Mouse (Mus musculus) kidney, adult 2 months (tissue): ENCODE data around the gene Caln1.

Experiments used
- CTCF ChIP-seq: fragments of 200-500 bp; conservative IDR thresholded peaks from 2 replicates; pipeline ENCODE4 v1.5.1; 2011; ENCODE audit warnings: low read depth, mild to moderate bottlenecking, control low read depth, low read length, moderate library complexity, mixed read lengths; ENCODE audit not compliant: insufficient read depth, insufficient read length
- POLR2A ChIP-seq: fragments of 200-500 bp; IDR thresholded peaks from one replicate; pipeline ENCODE4 v1.6.1; 2011; ENCODE audit warnings: low read depth, low read length, control low read depth

DNA sequence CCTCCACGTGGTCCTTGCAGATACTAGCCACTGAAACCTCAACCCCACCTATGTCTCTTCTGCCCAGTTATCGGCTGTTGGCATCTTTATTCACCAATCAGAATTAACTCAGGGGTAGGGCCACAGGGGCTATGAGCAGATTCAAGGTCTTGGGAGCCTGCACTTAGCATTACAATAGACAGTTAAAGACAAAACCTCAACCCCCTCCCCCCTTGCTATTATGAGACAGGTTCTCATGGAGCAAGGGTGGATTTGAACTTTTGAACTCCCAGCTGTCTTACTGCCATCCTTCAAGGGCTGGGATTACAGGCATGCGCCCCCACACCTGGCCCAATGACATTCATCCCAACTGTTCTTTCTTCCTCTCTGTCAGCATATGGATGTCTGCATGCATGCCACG lies 6.1 kb upstream of the Caln1 start:
- TF ChIP-seq CTCF (no peak), POLR2A (no peak)
